Mouse (Mus musculus): ENCODE measurements around the gene Gm49380. TPM values are rescaled to one million over a fixed set of nuclear protein-coding genes. Genes with fewer than 3 reads are reported as not detected.

Gm49380 gene
- polyA plus RNA-seq, 1 experiment from 2014 or later = 0.36 TPM

DNA sequence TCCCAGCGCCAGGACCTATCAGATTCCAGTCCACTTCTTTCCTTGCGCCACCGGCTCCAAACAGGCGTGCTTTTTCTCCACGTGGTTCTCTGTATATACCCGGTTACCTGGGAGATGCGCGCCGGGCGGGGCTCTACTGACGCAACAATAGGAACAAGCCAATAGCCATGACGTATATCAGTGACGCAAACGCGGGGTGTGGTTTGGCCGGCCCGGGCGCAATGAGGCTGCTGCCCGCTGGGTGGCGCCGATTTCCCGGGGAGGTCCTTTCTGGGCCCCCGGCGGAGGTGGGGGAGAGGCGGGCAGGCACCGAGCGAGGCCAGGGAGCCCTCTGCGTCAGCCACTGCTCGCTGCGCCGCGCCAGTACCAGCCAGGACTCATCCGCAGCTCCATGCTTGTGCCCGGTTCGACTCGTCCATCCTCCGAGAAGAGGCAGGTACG, 46.5 kb downstream of the Gm49380 start, which contains the start of gene Usp2:
Usp2 (plus strand) TSS at position 237 of the 441 bp plus-strand sequence.
- peak; percentile 99 for DNase-seq (ENCODE audit: extremely low spot score, low spot score)
- Histone ChIP-seq H3K4me3 (peak within 1 kb of the TSS; percentile 61), H3K27ac (peak within 1 kb of the TSS; percentile 78), H3K4me1 (peaks cover 49% of the 10 kb centered on the region), H3K36me3 (replicated peaks) (no peaks in the 10 kb centered on the region), H3K9me3 (no peaks in the 10 kb centered on the region), H3K27me3 (ENCODE audit: poor library complexity, severe bottlenecking) (peaks cover 32% of the 10 kb centered on the region)
- WGBS = under 1% methylated on average over 38 of the region's 38 CpGs

DNA sequence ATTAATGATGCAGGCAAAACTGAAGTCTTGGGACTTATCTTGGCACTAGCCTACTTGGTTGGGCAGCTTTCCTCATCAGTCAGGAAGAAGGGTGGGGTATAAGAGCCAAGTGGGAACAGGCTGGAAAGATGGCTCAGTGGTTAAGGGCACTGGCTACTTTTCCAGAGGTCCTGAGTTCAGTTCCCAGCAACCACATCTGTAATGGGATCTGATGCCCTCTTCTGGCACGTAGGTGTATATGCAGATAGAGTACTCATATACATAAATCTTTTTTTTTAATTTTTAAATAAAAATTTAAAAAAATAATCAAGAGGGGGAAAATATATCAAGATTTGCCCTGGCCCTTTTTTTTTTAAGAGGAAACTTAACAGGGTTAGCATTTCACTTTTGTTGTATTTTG, 48.1 kb downstream of the Gm49380 start:
- H3K4me3 ChIP-seq = no peak overlapping the region
- no peaks in the 10 kb centered on the region for H3K9me3 ChIP-seq
- no peak overlapping the region for H3K27ac ChIP-seq
- 38% methylated on average over 1 of the region's 1 CpGs for WGBS
- DNase-seq (ENCODE audit: extremely low spot score, low spot score) = no peak
- no peaks in the 10 kb centered on the region for H3K36me3 ChIP-seq (replicated peaks)
- H3K27me3 ChIP-seq (ENCODE audit: poor library complexity, severe bottlenecking) = peaks cover 23% of the 10 kb centered on the region
- H3K4me1 ChIP-seq = peaks cover 33% of the 10 kb centered on the region

- Histone ChIP-seq H3K27ac (no peak overlapping the region), H3K4me3 (no peak overlapping the region), H3K36me3 (replicated peaks) (no peaks in the 10 kb centered on the region), H3K27me3 (ENCODE audit: poor library complexity, severe bottlenecking) (no peaks in the 10 kb centered on the region), H3K4me1 (no peaks in the 10 kb centered on the region), H3K9me3 (no peaks in the 10 kb centered on the region)
- DNase-seq (ENCODE audit: extremely low spot score, low spot score) = no peak
- 86% methylated on average over 6 of the region's 6 CpGs for WGBS
Observed at GRCm38 (mm10) chr9:44058606-44059005, 54.7 kb downstream of the Gm49380 start.

DNA sequence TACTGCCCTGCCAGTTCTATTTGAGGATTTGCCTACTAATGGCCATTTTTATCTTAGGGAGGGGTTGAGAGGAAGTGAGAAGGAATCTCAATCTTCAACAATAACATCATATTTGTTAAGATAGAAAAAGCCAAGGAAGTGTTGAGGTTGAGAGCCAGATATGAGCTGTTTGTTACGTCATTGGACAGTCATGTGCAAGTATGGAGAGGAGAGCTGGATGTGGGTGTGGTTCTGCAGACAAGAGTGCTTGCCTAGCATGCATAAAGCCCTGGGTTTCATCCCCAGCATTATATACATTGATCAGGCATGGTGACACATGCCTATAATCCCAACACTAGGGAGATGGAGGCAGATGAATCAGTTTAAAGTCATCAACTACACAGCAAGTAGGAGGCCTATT, 59.4 kb downstream of the Gm49380 start:
- Histone ChIP-seq H3K27me3 (ENCODE audit: poor library complexity, severe bottlenecking) (no peaks in the 10 kb centered on the region), H3K9me3 (no peaks in the 10 kb centered on the region), H3K36me3 (replicated peaks) (no peaks in the 10 kb centered on the region), H3K27ac (no peak overlapping the region), H3K4me1 (no peaks in the 10 kb centered on the region), H3K4me3 (no peak overlapping the region)
- WGBS = 80% methylated on average over 1 of the region's 1 CpGs
- DNase-seq (ENCODE audit: extremely low spot score, low spot score) = no peak

GRCm38 (mm10) chr9:44052855-44053254, 60.4 kb downstream of the Gm49380 start:
- WGBS = 62% methylated on average over 3 of the region's 3 CpGs
- no peaks in the 10 kb centered on the region for H3K9me3 ChIP-seq
- no peak overlapping the region for H3K4me3 ChIP-seq
- H3K36me3 ChIP-seq (replicated peaks) = no peaks in the 10 kb centered on the region
- no peaks in the 10 kb centered on the region for H3K4me1 ChIP-seq
- H3K27ac ChIP-seq = no peak overlapping the region
- peaks cover 7% of the 10 kb centered on the region for H3K27me3 ChIP-seq (ENCODE audit: poor library complexity, severe bottlenecking)
- no peak for DNase-seq (ENCODE audit: extremely low spot score, low spot score)

DNA sequence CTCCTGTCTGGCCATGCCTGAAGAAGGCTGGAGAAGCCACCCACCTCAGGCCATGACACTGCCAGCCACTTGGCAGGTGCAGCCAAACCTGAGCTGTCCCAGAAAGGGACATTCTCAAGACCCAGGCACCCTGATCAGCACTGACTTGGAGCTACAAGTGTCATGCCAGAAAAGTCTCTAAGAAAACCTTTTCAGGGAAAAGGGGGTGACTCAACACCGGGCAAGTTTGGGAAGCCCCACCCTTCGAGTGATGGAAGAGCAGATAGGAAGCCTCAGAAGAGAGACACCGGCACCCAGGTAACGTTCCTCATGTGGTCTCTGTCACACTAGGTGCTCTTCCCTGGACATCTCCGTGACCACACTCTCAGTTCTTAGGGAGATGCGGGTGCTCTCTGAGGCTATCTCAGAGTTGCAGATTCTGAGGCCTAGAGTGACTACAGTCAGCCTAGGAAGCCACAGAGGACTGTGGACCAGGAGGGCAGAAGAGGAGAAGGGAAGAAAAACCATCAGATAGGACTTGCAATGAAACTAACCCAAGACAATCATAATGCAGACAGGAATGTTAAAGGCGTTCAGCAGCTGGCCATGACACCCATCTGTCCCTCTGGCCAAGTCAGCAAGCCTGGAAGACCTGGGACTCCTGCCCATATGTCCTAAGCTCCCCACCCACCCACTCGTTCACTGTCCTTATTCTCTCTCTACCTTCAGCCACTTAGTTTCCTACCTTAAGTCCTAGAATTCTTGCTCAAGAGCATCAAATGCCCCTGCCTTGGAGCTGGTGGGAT, 63.7 kb downstream of the Gm49380 start:
- DNase-seq (ENCODE audit: extremely low spot score, low spot score) = no peak
- 89% methylated on average over 8 of the region's 8 CpGs for WGBS
- peaks cover under 1% of the 10 kb centered on the region; the same call in 1 of the 2 replicates for H3K4me1 ChIP-seq

GRCm38 (mm10) chr9:44048541-44049380, 64.5 kb downstream of the Gm49380 start:
- no peak for DNase-seq (ENCODE audit: extremely low spot score, low spot score)
- Histone ChIP-seq H3K27ac (no peak overlapping the region), H3K27me3 (ENCODE audit: poor library complexity, severe bottlenecking) (peaks cover 38% of the 10 kb centered on the region), H3K4me3 (no peak overlapping the region), H3K4me1 (peaks cover 8% of the 10 kb centered on the region), H3K9me3 (no peaks in the 10 kb centered on the region), H3K36me3 (replicated peaks) (no peaks in the 10 kb centered on the region)
- 83% methylated on average over 15 of the region's 15 CpGs for WGBS

More for the DNA sequence above, 63.7 kb downstream of the Gm49380 start:
- Histone ChIP-seq H3K27ac (no peak overlapping the region), H3K9me3 (no peaks in the 10 kb centered on the region), H3K27me3 (ENCODE audit: poor library complexity, severe bottlenecking) (peaks cover 30% of the 10 kb centered on the region), H3K36me3 (replicated peaks) (no peaks in the 10 kb centered on the region), H3K4me3 (no peak overlapping the region)

- peaks cover 48% of the 10 kb centered on the region for H3K27me3 ChIP-seq (ENCODE audit: poor library complexity, severe bottlenecking)
- DNase-seq (ENCODE audit: extremely low spot score, low spot score) = no peak
Observed at GRCm38 (mm10) chr9:44047571-44048490, 65.5 kb downstream of the Gm49380 start.

DNA sequence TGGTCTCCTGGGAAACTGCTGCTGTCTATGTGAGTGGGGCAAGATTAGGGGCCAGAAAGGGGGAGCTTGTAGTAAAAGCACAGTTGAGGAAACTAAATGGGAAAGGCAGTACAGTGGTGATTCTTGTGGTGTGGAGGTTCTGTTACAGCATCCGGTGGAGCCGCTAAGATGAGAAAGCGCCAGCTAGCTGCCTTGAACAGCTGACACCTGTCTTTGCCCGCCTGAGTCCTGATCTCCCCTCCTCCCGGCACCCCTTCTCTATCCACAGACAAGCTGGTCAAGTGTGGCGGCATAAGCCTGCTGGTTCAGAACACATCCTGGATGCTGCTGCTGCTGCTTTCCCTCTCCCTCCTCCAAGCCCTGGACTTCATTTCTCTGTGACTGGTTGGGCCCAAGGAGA, 66.2 kb downstream of the Gm49380 start:
- Histone ChIP-seq H3K4me3 (no peak overlapping the region), H3K9me3 (no peaks in the 10 kb centered on the region), H3K27me3 (ENCODE audit: poor library complexity, severe bottlenecking) (peaks cover 55% of the 10 kb centered on the region), H3K4me1 (peaks cover 20% of the 10 kb centered on the region), H3K36me3 (replicated peaks) (no peaks in the 10 kb centered on the region), H3K27ac (no peak overlapping the region)
- WGBS = 74% methylated on average over 6 of the region's 6 CpGs
- DNase-seq (ENCODE audit: extremely low spot score, low spot score) = no peak

More at GRCm38 (mm10) chr9:44047571-44048490, 65.5 kb downstream of the Gm49380 start:
- Histone ChIP-seq H3K9me3 (no peaks in the 10 kb centered on the region), H3K4me1 (peaks cover 18% of the 10 kb centered on the region), H3K36me3 (replicated peaks) (no peaks in the 10 kb centered on the region), H3K27ac (no peak overlapping the region), H3K4me3 (no peak overlapping the region)
- 78% methylated on average over 14 of the region's 14 CpGs for WGBS

GRCm38 (mm10) chr9:44046426-44046825, 66.9 kb downstream of the Gm49380 start:
- Histone ChIP-seq H3K27me3 (ENCODE audit: poor library complexity, severe bottlenecking) (peaks cover 62% of the 10 kb centered on the region), H3K36me3 (replicated peaks) (no peaks in the 10 kb centered on the region)
- WGBS = 88% methylated on average over 12 of the region's 12 CpGs

GRCm38 (mm10) chr9:44045884-44046272, 67.4 kb downstream of the Gm49380 start:
- peaks cover 67% of the 10 kb centered on the region for H3K27me3 ChIP-seq (ENCODE audit: poor library complexity, severe bottlenecking)
- H3K9me3 ChIP-seq = no peaks in the 10 kb centered on the region
- no peaks in the 10 kb centered on the region for H3K36me3 ChIP-seq (replicated peaks)
- peaks cover 20% of the 10 kb centered on the region for H3K4me1 ChIP-seq
- no peak overlapping the region for H3K27ac ChIP-seq
- no peak overlapping the region for H3K4me3 ChIP-seq
- DNase-seq (ENCODE audit: extremely low spot score, low spot score) = no peak
- 87% methylated on average over 5 of the region's 5 CpGs for WGBS

More at GRCm38 (mm10) chr9:44046426-44046825, 66.9 kb downstream of the Gm49380 start:
- DNase-seq (ENCODE audit: extremely low spot score, low spot score) = no peak
- Histone ChIP-seq H3K4me1 (peaks cover 20% of the 10 kb centered on the region), H3K4me3 (no peak overlapping the region), H3K27ac (no peak overlapping the region), H3K9me3 (no peaks in the 10 kb centered on the region)

Data from forebrain, embryonic 10.5 days (tissue).